Mouse (Mus musculus): ENCODE measurements around the gene Xirp1.

The Xirp1 gene

DNA sequence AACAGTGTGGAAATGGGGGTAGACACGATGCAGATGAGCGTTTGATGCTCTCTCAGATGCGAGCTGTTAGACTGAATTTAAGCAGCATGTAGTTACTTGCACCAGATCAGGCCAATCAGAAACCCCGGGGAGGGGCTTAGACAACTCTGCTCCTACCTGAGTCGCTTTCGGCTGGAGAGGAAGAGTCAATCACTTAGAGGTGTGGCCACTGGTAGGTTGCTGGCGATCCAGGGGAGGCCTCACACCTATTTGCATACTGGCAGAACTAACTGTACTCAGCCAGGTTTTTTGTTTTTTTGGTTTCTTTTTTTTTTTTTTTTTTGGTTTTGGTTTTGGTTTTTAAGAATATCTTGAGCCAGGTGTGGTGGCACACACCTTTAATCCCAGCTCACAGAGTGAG is 35.1 kb downstream of the Xirp1 start:
- no peak for DNase-seq (ENCODE audit: low spot score in 2 of 2)

DNA sequence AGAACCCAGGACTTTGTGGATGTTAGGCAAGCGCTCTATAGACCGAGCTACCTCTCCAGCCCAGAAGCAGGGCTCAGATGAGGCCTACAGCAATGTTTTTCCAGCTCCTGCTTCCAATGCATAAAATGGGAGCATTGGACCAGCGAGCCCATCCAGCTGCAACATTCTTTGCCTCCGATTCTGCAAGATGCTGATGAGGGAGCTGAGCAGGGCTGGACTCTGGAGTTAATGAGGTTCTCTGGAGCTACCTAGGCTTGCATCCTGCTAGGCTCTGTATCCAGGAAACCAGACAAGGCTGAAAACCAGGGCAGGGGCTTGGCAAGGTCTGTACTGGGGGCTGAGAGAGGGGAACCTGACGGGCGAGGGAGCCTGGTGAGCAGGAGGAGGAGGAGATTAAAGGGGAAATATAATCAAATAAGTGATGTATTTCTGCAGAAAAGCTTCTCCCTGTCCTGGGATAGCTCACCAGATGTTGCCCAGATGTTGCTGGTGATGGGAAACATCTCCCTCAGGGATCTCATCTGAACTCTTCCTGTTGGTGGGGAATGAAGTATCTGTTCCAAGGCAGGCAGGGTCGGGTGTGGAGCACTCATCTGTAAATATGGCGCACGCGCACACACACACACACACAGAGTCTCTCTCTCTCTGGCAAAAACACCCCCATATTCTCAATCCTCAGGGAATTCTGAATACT is 37.4 kb downstream of the Xirp1 start:
- no peak for DNase-seq (ENCODE audit: low spot score in 2 of 2)

DNA sequence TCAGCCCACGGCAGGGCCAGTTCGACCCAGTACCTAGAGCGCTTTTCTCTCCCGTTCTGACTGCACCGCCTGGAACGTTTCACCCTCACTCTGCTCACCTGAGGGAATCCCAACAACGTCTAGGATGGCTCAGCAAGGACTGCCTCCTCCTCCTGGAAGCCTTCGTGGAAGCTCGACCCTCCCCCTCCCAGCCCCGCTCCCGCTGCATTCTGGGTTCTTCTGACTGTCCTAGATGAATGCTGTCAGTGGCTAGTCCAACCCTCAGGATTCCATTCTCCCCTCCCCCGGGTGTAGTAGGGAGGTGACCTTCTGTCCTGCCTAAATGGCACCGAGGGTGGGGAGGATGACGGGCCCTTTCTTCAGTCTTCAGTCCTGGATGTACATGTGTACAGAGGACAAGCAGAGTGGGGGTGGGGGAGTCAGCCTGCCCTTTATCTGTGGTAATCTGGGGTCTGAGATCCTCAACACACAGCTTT is 38.8 kb downstream of the Xirp1 start, which contains the start of gene Csrnp1:
Gene Csrnp1 (minus strand): TSS at position 123 of the 476 bp plus-strand sequence.
- DNase-seq (ENCODE audit: low spot score in 2 of 2), result no peak

DNA sequence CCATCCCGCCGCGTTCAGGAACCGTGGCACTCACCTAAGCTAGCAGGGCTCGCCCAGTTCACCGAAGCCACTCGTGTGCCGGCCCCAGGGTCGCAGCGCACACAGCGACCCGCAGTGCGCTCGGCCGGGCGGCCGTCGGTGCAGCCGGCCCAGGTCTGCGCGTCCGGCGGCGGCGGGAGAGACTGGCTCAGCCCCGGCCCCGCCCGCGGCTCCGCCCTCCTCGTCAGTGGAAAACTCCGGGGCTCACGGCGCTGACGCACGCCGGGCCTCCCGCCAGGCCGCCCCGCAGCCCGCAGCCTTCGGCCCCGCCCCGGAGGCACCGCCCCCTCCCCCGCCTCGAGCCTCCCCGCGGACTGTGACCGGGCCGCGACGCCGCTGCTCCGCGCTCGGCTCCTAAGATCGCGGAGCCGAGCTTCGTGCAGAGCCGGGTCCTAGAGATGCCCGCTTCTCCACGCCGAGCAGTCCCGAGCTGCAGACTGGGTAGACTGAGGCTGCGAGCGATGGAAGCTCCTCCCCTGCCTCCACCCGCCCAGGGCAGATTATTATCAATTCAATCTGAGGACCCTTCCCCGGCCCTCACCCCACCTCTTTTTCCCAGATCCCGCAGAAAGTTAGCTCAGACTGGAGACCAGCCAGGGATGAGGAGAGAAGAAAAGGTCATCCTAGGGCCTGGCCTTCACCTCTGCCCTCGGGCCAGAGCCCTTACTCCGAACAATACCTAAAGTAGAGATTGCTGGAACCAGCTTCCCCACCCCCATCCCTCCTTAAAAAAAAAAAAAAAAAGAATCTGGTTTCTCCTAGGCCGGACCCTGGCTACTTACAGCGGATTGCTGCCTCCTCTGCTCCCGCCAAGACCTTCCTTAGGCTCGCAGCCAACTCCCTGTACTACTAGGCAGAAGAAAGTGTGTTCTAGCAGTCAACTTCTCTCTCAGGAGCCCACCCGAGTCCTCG is 39.5 kb downstream of the Xirp1 start:
- DNase-seq (ENCODE audit: low spot score in 2 of 2), result peak; percentile 80 to 82

DNA sequence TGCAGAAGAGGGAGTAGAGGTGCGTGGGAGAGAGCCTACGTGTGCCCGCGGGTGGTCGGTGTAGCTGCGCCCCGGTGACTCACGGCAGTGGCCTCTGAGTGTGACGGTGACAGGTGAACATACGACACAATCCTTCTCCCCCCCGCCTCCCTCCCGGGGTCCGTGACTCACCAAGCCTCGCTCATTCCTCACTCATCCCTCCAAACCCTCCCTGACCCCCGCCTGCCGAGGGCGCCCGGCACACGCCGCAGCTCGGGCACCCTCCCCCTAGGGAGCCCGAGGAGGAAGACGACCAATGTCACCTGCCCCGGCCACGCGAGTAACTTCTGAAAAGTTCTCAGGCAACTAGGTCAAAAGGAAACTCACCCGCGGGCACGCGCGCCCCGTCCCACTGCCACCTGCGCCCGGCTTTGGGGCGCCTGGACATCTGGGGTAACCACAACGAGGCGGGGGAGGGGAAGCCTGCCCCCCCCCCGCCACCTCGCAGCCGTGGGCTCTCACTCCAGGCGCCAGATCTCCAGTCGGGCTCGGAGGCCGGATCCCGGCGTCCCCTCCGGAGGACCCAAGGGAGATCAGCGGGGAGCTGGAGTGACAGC is 40.3 kb downstream of the Xirp1 start:
- peak; percentile 34 to 43 for DNase-seq (ENCODE audit: low spot score in 2 of 2)

DNA sequence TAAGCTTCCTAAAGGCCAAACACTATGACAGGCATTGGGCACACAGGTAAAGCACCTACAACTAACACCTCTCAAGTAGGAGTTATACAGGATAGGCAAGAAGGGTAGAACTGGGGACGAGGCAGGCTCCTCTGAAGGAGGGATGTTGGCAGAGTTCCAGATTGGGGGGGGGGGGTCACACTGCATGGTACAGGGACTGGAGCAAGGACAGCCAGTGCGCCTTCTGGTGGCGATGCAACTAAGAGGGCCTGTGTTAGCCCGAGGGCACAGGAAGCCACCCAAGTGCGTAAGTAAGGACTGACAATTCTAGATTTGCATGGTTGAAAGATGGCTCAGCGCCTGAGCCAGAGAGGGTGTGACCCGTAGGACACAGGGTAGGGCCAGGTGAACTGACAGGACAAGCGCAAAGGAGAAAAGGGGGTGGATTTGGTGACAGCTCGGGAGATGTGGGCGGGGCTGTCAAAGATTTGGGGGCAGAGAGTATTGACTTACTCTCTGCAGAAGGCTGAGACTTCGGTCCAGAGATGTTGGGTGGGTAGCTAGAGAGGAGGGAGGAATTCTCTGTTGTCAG is 41.1 kb downstream of the Xirp1 start:
- DNase-seq (ENCODE audit: low spot score in 2 of 2), result peak; percentile 45 to 48

DNA sequence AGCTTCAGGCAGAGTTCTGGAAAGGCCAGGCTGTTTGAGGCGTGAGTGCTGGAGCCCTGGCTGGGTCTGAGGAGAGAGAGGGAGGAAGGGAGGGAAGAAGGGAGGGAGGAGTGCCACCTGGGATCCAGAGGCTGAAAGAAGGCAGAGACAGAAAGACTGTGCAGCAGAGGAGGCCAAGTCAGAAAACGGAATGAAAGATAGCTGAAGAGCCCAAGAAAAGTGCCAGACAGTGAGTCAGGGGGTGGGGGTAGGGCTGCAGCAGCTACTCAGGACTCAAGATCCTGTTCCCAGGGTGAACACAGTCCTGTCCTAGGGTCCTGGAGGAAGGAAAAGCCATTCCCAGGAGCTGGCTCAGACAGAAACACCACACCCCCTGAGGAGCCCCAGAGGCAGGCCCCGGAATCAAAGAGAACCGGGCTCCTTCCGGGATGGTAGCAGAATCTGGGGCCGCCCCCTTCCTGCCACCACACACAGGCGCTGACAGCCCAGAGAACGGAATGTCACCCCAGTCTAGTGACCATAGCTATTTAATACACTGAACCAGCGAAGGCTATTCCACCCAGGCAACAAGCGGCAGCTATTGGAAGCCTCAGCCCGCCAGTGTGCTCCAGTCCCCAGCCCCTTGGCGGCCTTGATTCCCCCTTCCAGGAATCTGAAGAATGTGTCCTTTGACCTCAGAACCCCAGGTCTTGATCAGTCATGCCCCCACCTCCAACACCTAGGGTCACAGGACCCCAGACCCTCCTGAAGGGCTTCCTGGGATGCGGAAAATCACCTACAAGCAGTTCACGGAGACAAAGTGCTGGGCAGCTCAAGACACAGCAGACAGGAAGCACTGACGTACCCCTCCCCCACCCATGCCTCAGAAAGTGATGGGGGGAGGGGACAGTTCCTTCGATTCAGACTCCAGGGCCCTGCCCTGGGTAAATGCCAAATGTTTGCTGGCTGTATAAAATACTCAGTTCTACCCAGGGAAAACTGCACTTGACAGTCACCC is 41.9 kb downstream of the Xirp1 start:
- DNase-seq (ENCODE audit: low spot score in 2 of 2), result peak in 1 of 2 experiments; percentile 56

DNA sequence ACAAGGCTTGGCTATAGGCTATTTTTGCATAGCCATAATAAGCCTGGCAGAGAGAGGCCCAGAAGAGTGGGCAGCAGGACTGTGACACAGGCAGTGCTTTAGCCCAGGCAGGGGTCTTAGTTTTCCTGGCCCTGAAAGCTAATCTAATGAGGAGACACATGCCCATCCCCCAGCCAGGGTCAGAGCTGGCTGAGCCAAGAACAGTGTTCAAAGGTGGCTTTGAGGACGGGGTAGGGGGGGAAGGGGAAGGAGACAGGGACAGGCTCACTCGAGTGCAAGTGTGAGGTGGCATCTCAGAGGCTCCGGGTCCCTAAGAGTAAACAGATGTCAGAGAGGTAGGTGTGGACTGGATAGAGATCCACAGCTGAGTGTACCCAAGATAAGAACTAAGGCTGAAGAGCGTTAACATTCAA is 42.6 kb downstream of the Xirp1 start:
- no peak for DNase-seq (ENCODE audit: low spot score in 2 of 2)

DNA sequence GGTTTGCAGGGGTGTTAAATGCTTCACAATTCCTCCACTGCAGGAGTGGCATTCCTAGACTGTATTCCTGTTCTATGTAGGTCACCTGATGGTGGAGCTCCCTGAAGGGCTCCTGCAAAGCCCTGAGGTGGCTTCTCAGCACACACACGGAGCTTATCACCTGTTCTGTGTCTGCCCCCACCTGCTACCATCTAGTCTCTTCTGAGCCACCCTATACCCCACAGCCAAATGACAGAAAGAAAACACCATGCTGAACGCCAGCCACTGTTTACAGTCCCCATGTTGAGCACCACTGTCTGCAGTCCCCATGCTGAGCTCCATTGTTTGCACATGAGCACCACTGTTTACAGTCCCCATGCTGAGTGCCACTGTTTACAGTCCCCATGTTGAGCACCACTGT is 43.6 kb downstream of the Xirp1 start:
- DNase-seq (ENCODE audit: low spot score in 2 of 2), result no peak

DNA sequence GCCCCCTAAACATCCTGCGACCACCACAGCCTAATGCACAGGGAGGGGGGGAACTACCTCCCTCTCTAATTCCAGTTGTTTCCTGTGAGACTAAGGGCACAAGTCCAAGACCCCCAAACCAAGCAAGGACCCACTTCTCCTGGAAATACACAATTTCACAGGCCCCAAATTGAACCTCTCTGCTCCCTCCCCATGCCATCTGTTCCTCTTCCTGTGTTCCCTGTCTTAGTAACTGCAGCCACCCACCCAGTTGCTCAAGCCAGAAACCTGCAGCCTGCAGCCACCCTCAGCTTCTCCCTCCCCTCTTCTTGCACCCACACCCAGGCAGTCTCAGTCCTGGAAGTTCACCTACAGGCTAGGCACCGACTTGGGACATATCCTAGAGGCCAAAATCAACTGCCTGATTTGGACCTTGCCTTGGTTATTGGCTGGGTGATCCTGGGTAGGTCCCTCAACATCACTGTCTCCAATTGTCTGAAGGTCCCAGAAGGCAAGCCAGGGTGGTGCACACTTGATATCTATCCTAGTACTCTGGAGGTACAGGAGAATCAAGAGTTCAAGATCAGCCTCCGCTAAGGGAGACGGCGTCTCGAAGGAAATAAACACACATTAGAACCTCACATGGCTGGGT is 44.5 kb downstream of the Xirp1 start:
- peak; percentile 63 to 83 for DNase-seq (ENCODE audit: low spot score in 2 of 2)

DNA sequence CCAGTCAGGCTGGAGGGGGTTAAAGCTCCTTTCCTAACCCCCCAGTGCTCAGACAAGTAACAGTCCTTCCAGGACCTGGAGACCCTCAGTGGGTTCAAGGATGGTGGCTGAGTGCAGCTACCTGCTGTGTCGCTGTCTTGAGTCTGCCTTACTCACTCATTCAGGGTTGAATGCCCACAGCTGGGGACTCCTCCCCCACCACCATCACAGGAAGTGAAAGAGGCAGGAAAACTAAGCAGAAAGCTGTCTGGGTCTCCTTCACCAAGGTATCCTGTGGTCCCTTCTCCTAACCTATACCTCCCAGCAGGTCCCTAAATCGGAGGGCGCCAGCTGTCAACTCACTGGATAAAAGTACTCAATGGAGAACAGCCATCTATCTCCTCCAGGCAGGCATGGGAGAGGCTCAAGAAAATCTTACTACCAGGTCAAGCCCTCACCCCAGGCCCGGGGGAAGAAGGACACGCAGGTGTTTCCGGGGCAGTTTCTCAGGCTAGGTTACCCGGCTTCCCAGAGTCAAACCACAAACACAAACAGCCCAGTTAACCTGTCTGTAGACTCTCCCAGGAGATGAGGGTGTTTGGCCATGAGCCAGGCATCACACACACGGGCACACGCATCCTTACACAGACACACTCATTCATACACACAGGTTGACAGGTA is 45.1 kb downstream of the Xirp1 start:
- no peak for DNase-seq (ENCODE audit: low spot score in 2 of 2)

DNA sequence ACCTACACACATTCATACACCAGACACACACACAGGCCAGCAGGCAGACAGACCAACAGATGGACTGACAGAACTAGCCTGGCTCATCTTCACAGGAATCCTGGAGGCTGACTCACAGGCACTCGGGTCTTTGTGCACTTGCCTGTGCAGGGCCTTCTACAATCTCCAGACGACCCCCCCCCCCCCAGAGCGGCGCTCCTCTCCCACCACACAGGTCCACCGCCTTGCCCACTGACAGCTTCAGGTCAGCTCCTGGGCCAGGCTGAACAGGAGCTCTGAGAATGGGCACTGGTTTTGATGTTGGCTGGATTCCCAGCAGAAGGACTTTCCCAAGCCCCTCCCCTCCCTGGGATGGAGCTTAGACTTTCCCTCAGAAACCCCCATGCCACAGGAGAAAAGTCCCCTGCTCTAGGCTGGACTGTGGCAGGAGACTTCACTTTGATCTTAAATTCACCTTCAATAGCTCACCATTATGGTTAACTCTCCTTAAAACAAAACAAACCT is 45.8 kb downstream of the Xirp1 start:
- no peak for DNase-seq (ENCODE audit: low spot score in 2 of 2)

DNA sequence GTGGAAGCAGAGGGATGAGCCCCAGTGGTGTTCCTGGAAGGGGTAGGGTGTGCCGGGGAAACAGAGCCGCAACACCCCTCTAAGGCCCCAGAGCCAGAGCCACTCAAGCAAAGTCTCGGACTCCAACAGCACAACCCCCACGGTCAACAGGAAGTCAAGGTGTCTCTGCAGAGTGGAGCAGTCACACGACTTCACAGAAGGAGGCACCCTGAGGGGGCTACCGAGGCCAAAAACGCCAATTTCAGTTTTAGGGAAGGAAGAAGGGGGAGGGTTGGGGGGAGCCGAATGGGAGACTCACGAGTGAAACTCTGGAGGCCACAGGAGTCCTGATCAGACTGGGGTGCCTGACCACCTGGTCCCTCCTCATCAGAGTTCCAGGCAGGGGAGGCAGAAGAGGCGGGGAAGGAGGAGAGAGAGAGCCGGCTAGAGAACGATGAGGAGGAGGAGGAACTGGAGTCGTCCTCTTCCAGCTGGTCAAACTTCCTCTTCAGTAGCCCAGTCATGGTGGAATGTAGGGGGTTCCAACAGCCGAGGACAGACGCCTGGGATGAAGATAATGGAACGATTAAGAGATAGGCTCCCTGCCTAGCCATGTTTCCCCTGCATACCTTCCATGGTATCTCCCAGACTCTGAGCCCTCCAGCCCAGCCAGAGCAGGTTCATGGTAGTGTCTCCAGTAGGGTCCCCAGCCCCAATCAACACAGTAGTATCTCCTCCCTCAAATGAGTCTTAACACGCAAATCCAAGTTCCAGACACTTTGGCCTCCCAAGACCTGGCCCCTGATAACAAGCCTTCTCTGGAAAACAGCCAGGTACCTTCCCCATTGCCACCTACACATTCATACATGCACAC is 46.5 kb downstream of the Xirp1 start:
- DNase-seq (ENCODE audit: low spot score in 2 of 2), result no peak

DNA sequence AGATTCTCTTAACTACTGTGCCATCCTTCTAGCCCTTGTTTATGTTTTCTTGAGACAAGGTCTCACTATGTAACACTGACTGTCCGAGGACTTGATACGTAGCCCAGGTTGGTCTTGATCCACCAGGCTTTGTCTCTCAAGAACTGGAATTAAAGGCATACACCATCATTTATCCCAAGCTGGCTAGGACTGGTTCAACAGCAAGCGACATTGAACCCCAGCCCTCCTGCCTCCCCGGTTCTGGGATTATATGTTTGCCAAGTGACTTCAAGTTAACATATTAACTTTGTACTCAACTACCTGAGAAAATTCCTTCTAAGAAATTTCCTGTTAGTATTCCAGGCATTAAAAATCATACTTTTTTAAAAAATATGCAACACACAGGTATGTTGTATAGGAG is 48.1 kb downstream of the Xirp1 start:
- no peak for DNase-seq (ENCODE audit: low spot score in 2 of 2)

DNA sequence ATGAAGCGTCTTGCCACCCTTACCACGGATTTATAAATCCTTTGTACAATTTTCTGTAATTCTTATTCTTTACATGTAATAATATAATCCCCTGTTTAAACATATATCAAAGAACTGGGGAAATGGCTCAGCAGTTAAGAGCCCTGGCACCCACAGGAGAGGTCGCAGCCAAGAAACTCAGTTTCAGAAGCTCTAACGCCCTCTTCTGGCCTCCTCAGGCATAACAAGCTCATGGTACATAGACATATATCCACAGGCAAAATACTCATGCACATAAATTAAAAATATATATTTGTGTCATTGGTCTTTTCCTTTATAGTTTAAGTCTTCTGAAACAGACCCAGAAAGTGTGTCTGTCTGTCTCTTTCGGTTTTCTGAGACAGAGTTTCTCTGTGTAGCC is 48.8 kb downstream of the Xirp1 start:
- no peak for DNase-seq (ENCODE audit: low spot score in 2 of 2)

DNA sequence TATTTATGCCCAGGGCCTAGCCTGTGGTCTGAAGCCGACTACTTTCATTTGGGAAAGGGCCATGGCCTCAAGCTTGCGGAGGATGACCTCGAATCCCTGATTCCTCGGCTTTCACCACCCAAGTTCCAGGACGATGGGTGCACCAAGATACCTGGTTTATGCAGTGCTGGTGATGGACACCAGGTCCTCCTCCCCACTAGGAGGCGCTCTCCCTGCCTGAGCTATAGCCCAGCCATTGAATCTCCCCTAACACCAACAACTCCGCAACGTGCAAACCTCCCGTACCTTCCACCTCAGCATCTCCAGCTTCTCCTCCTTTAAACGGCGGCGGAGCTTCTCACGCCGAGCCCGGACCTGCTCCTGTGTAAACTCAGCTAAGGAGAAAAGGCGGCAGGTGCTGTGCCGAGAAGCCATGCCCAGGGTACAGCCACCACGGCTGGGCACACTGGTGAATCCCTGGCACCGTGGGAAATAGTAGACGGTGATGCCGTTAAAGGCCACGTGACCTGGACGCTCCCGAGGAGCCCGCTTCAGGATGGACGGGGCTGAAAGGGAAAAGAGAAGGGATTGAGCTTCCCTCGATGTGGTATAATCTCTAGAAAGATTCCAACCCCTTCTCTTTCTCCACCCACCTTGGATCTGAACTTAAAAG is 49.4 kb downstream of the Xirp1 start:
- no peak for DNase-seq (ENCODE audit: low spot score in 2 of 2)

DNA sequence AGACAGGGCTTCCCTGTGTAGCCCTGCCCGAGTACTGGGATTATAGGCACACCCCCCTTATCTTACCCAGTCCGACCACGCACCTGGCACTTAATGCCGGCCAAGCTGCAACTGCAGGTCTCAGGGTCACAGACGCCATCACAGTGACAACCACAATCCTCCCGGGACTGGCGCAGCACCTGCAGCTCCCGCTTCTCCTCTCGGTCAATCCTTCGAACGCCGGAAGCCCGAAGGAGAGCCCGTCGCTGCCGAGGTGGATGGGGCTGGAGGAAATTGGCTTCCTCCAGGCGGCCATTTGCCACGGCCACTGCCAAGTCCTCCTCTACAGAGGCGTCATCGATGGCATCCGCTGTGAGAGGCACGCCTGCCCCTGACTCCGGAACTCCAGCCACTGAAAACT is 50.1 kb downstream of the Xirp1 start:
- DNase-seq (ENCODE audit: low spot score in 2 of 2), result no peak

DNA sequence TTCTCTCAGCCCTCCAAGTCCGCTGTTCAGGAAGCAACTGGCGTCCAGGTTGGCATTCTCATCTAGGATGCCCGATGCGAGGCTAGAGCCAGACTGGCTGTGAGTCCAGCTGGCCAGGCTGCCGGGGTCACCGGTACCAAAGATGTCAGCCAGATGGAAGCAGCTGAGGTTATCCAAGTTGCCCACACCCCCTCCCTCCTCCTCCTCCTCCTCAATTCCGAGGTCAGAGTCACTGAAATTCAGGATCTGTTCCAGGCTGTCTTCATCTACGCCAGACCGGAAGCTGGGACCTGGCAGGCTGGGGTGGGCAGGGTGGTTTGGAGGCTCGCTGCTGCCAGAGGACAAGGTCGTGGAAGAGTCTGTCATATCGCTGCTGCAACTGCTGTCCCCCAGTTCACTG is 50.8 kb downstream of the Xirp1 start:
- no peak for DNase-seq (ENCODE audit: low spot score in 2 of 2)
